Mouse (Mus musculus) testis, adult 2 months (tissue): ENCODE data around the gene Lrrc8d.

Experiments used
- CTCF ChIP-seq: fragments of 200-500 bp; IDR thresholded peaks from 2 replicates; pipeline ENCODE4 v1.5.1; 2012; ENCODE audit warnings: low read depth, mild to moderate bottlenecking, inconsistent platforms, low read length, moderate library complexity; ENCODE audit not compliant: control insufficient read depth, insufficient read depth, insufficient replicate concordance
- POLR2A ChIP-seq: fragments of 200-500 bp; IDR thresholded peaks from 2 replicates; pipeline ENCODE4 v1.6.1; 2012; ENCODE audit warnings: low read depth, mild to moderate bottlenecking, inconsistent platforms, low read length, moderate library complexity; ENCODE audit not compliant: control insufficient read depth

- TF ChIP-seq POLR2A = peak; percentile 10; the same call in 1 of the 2 replicates
- no peak for TF ChIP-seq CTCF
Measured at GRCm38 (mm10) chr5:105699141-105700069, at the start of gene Lrrc8d.
